Mouse (Mus musculus): ENCODE data around the gene Gm2696. TPM values are rescaled to one million over a fixed set of nuclear protein-coding genes. Genes with fewer than 3 reads are reported as not detected.
"Not testable (repeated sequence)": the region's sequence is repeated elsewhere in the genome, so short reads cannot be mapped to it uniquely, and the experiment has no call there.

Gene Gm2696
- polyA plus RNA-seq, 1 experiment from 2014 or later, result not detected

- H3K4me3 ChIP-seq (replicated peaks); ATAC-seq (ENCODE audit: insufficient read depth); H3K4me1 ChIP-seq (replicated peaks); H3K27me3 ChIP-seq; H3K9ac ChIP-seq; H3K9me3 ChIP-seq (replicated peaks); H3K4me2 ChIP-seq; H3K36me3 ChIP-seq (replicated peaks); H3K27ac ChIP-seq (replicated peaks): not testable (repeated sequence)
- 43% methylated on average over 3 of the region's 3 CpGs for WGBS (ENCODE audit: insufficient replicate concordance)
These were observed 16.1 kb upstream of the Gm2696 start for GRCm38 (mm10) chr10:77798164-77798920.

DNA sequence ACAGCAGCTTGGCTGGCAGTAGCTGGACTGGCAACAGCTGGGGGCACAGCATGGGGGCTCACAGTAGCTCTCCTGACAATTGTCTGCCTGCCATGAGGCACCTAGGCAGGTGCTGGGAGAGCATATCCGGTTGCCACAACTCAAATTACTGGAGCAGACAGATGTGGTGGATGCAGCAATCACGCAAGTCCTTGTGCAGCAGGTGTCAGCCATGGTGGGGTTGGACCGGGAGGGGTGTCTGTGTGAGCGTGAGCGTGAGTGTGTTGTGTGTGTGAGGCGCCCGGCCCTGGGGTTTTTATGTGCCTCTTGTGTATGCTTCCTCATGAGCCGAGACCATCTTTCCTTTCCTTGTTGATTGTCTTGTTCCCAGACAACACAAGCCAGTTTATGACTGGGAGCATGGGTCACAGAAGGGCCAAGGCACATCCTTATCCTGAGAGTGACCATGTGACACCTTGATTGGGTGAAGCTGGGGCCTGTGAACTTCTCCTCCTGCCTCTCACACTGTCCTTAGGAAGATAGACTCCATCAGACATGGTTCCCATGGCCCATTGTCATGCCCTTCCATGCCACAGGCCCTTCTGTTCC lies 15.5 kb upstream of the Gm2696 start, which contains the start of gene Gm19668:
Gm19668 (minus strand) TSS at position 213 of the 588 bp plus-strand sequence.
- WGBS (ENCODE audit: insufficient replicate concordance), result 41% methylated on average over 8 of the region's 8 CpGs
- H3K4me3 ChIP-seq (replicated peaks), result no peak within 1 kb of the TSS
- H3K4me1 ChIP-seq (replicated peaks), result no peaks in the 10 kb centered on the region
- no peak within 1 kb of the TSS for H3K4me2 ChIP-seq
- no peaks in the 10 kb centered on the region for H3K36me3 ChIP-seq (replicated peaks)
- no peak for ATAC-seq (ENCODE audit: insufficient read depth)
- H3K27me3 ChIP-seq, result no peaks in the 10 kb centered on the region
- no peak within 1 kb of the TSS for H3K27ac ChIP-seq (replicated peaks)
- no peaks in the 10 kb centered on the region for H3K9me3 ChIP-seq (replicated peaks)
- H3K9ac ChIP-seq, result no peak within 1 kb of the TSS

DNA sequence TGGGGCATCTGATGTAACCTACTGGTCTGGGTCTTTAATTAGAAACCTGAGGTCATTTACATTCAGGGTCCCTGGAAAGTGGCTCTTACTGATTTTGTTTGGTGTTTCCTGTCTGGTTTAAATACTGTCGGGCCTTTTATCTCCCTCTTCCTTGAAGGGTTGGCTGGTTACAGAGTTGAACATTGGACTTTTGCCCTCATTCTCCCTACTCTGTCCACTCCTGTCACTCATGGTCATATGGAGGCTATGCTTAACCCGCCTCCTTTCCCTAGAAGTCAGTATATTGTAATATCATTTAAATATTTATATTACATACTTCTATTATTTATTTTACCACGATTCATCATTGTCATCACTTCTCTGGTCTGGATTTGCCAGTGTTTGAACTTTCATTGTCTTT lies 10.4 kb upstream of the Gm2696 start:
- Histone ChIP-seq H3K4me1 (replicated peaks) (no peaks in the 10 kb centered on the region), H3K36me3 (replicated peaks) (no peaks in the 10 kb centered on the region), H3K27me3 (no peaks in the 10 kb centered on the region), H3K4me2 (no peak overlapping the region), H3K9me3 (replicated peaks) (no peaks in the 10 kb centered on the region), H3K4me3 (replicated peaks) (no peak overlapping the region), H3K27ac (replicated peaks) (no peak overlapping the region), H3K9ac (no peak overlapping the region)
- WGBS (ENCODE audit: insufficient replicate concordance), result 34% methylated on average over 3 of the region's 3 CpGs
- ATAC-seq (ENCODE audit: insufficient read depth), result no peak

DNA sequence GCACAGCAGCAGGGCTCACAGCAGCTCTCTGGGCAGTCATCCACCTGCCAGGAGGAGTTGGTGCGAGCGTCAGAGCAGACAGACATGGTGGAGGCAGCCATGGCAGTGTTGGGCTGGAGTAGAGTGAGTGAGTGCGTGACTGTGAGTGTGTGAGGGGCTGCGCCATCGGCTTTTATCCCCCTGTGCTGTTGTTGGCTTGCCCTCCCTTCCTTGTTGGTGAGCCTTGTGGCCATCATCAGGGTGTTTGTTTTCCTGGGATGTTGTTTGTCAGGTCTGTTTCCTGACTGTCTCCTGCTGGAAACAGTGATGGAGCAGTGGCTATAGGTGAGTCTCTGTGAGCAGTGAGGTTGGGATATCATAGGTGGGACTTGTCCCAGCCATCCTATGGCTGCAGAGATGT lies 2.7 kb upstream of the Gm2696 start, which contains the start of gene Gm9507:
Gm9507 (minus strand) TSS at position 101 of the 400 bp plus-strand sequence.
- WGBS (ENCODE audit: insufficient replicate concordance), result 51% methylated on average over 5 of the region's 5 CpGs
- Histone ChIP-seq H3K9ac (no peak within 1 kb of the TSS), H3K4me2 (no peak within 1 kb of the TSS), H3K27me3 (no peaks in the 10 kb centered on the region), H3K27ac (replicated peaks) (no peak within 1 kb of the TSS), H3K4me3 (replicated peaks) (no peak within 1 kb of the TSS), H3K9me3 (replicated peaks) (no peaks in the 10 kb centered on the region), H3K4me1 (replicated peaks) (no peaks in the 10 kb centered on the region), H3K36me3 (replicated peaks) (no peaks in the 10 kb centered on the region)
- no peak for ATAC-seq (ENCODE audit: insufficient read depth)

GRCm38 (mm10) chr10:77815514-77815913 lies 1.0 kb downstream of the Gm2696 start:
- Histone ChIP-seq H3K9me3 (replicated peaks) (no peaks in the 10 kb centered on the region), H3K27me3 (no peaks in the 10 kb centered on the region), H3K4me1 (replicated peaks) (no peaks in the 10 kb centered on the region), H3K9ac (no peak overlapping the region), H3K36me3 (replicated peaks) (no peaks in the 10 kb centered on the region), H3K4me3 (replicated peaks) (no peak overlapping the region), H3K27ac (replicated peaks) (no peak overlapping the region), H3K4me2 (no peak overlapping the region)
- ATAC-seq (ENCODE audit: insufficient read depth), result no peak
- 25% methylated on average over 5 of the region's 5 CpGs for WGBS (ENCODE audit: insufficient replicate concordance)

DNA sequence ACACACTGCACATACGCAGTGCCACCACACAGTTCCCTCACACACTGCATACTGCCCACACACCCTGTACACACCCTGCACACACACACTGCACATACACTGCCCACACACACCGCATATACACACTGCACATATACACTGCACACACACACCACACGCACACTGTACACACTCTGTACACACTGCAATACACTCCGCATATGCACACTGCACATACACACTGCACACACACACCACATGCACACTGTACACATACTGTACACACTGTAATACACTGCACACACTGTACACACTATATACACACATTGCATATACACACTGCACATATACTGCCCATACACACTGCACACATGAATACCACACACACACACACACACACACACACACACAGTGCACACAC lies 4.0 kb downstream of the Gm2696 start:
- Histone ChIP-seq H3K9me3 (replicated peaks) (no peaks in the 10 kb centered on the region), H3K4me3 (replicated peaks) (no peak overlapping the region), H3K36me3 (replicated peaks) (no peaks in the 10 kb centered on the region), H3K9ac (no peak overlapping the region), H3K27me3 (no peaks in the 10 kb centered on the region), H3K27ac (replicated peaks) (no peak overlapping the region), H3K4me1 (replicated peaks) (no peaks in the 10 kb centered on the region), H3K4me2 (no peak overlapping the region)
- 80% methylated on average over 4 of the region's 4 CpGs for WGBS (ENCODE audit: insufficient replicate concordance)
- ATAC-seq (ENCODE audit: insufficient read depth), result no peak

- no peak for ATAC-seq (ENCODE audit: insufficient read depth)
- Histone ChIP-seq H3K9ac (no peak overlapping the region), H3K4me2 (no peak overlapping the region), H3K4me1 (replicated peaks) (no peaks in the 10 kb centered on the region), H3K9me3 (replicated peaks) (no peaks in the 10 kb centered on the region), H3K27ac (replicated peaks) (no peak overlapping the region), H3K27me3 (no peaks in the 10 kb centered on the region), H3K4me3 (replicated peaks) (no peak overlapping the region), H3K36me3 (replicated peaks) (no peaks in the 10 kb centered on the region)
- 46% methylated on average over 4 of the region's 4 CpGs for WGBS (ENCODE audit: insufficient replicate concordance)
These were observed 4.7 kb downstream of the Gm2696 start for GRCm38 (mm10) chr10:77819203-77819602.

DNA sequence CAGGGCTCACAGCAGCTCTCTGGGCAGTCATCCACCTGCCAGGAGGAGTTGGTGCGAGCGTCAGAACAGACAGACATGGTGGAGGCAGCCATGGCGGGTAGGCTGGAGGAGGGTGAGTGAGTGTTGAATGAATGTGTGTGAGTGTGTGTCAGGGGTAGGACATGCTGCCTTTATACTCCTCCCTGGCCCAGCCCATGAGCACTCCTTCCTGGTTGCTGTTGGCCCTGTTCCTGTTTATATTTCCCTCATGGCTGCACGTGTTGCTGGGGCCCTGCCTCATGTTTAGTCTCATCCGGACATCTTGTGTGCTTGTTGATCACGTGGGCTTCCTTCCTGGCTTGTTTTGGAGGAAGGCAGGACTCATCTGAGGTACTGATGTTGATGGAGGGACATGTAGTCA lies 12.5 kb downstream of the Gm2696 start, which contains the start of gene Krtap10-4:
Krtap10-4 (minus strand) TSS at position 145 of the 400 bp plus-strand sequence.
- no peak within 1 kb of the TSS for H3K4me2 ChIP-seq
- H3K36me3 ChIP-seq (replicated peaks), result no peaks in the 10 kb centered on the region
- H3K9me3 ChIP-seq (replicated peaks), result no peaks in the 10 kb centered on the region
- no peak for ATAC-seq (ENCODE audit: insufficient read depth)
- no peak within 1 kb of the TSS for H3K4me3 ChIP-seq (replicated peaks)
- no peak within 1 kb of the TSS for H3K27ac ChIP-seq (replicated peaks)
- no peaks in the 10 kb centered on the region for H3K27me3 ChIP-seq
- no peak within 1 kb of the TSS for H3K9ac ChIP-seq
- no peaks in the 10 kb centered on the region for H3K4me1 ChIP-seq (replicated peaks)
- 39% methylated on average over 6 of the region's 6 CpGs for WGBS (ENCODE audit: insufficient replicate concordance)

DNA sequence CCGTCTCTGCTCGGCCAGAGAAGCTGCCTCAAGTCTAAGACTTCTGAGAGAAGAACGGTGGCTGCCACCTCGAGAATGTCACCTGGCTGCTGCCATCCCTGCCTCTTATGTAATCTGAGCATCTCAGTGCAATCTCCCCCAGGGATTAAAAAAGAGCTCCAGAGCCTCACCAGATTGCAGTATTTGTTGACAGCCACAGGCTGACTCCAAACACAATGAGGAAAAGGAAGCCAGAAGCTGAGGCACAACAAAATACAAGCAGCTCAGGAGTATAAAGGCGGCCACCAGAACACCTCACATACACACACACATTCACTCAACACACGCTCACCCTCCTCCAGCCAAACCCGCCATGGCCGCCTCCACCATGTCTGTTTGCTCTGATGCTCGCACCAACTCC lies 21.2 kb downstream of the Gm2696 start, which contains the start of gene Krtap10-10:
Krtap10-10 (plus strand) TSS at position 301 of the 400 bp plus-strand sequence.
- ATAC-seq (ENCODE audit: insufficient read depth), result no peak

DNA sequence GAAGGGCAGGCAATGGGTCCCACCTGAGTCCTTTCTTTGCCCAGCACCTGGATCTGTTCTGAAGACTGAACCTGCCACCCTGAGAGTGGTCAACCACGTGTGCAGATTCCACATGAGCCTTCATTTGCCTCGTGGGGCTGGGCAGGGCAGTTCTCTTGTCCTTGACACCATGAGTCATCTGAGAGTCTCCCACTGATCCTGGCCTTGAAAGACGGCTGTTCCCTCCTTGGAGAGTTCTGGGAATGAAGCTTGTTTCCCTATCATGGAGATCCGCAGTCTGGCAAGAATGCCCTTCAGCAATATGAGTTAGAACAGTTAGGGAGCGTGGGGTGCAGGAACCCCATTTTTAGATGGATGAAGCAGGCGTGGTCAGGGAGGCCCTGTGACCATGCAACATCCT lies 24.5 kb downstream of the Gm2696 start:
- Histone ChIP-seq H3K9me3 (replicated peaks) (no peaks in the 10 kb centered on the region), H3K27me3 (no peaks in the 10 kb centered on the region), H3K4me2 (no peak overlapping the region), H3K4me1 (replicated peaks) (no peaks in the 10 kb centered on the region), H3K36me3 (replicated peaks) (no peaks in the 10 kb centered on the region), H3K9ac (no peak overlapping the region), H3K27ac (replicated peaks) (no peak overlapping the region), H3K4me3 (replicated peaks) (no peak overlapping the region)
- 50% methylated on average over 6 of the region's 6 CpGs for WGBS (ENCODE audit: insufficient replicate concordance)
- ATAC-seq (ENCODE audit: insufficient read depth), result no peak

More for the DNA sequence above, 21.2 kb downstream of the Gm2696 start, which contains the start of gene Krtap10-10:
- Histone ChIP-seq H3K4me1 (replicated peaks) (no peaks in the 10 kb centered on the region), H3K27ac (replicated peaks) (no peak within 1 kb of the TSS), H3K9ac (no peak within 1 kb of the TSS), H3K4me2 (no peak within 1 kb of the TSS), H3K4me3 (replicated peaks) (no peak within 1 kb of the TSS), H3K9me3 (replicated peaks) (no peaks in the 10 kb centered on the region), H3K36me3 (replicated peaks) (no peaks in the 10 kb centered on the region), H3K27me3 (no peaks in the 10 kb centered on the region)
- 53% methylated on average over 9 of the region's 9 CpGs for WGBS (ENCODE audit: insufficient replicate concordance)

DNA sequence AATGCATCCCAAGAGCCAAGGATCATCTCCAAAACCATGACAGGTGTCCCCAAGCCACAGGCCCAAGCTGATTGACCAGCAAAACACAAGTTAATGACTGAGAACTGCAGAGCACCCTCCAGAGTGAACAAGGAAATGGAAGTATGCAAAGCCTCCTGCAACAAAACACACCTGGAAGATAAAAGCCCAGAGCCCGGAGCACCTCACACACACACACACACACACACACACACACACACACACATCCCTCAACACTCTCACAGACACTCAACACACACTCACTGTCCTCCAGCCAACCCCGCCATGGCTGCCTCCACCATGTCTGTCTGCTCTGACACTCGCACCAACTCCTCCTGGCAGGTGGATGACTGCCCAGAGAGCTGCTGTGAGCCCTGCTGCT lies 32.0 kb downstream of the Gm2696 start, which contains the start of gene Gm36176:
Gm36176 (plus strand) TSS at position 301 of the 400 bp plus-strand sequence.
- no peaks in the 10 kb centered on the region for H3K4me1 ChIP-seq (replicated peaks)
- 42% methylated on average over 3 of the region's 3 CpGs for WGBS (ENCODE audit: insufficient replicate concordance)
- H3K4me3 ChIP-seq (replicated peaks), result no peak within 1 kb of the TSS
- H3K9ac ChIP-seq, result no peak within 1 kb of the TSS
- H3K27ac ChIP-seq (replicated peaks), result no peak within 1 kb of the TSS
- H3K36me3 ChIP-seq (replicated peaks), result no peaks in the 10 kb centered on the region
- H3K27me3 ChIP-seq, result no peaks in the 10 kb centered on the region
- no peak for ATAC-seq (ENCODE audit: insufficient read depth)
- no peak within 1 kb of the TSS for H3K4me2 ChIP-seq
- H3K9me3 ChIP-seq (replicated peaks), result no peaks in the 10 kb centered on the region

All from liver, embryonic 15.5 days (tissue).